Mouse (Mus musculus): ENCODE measurements at regions not wholly inside any gene's neighbourhood (a gene's known extent, or its start where the extent isn't known, plus 50 kb on each side); places are given as distances from the start of the nearest gene placed in this dataset.

DNA sequence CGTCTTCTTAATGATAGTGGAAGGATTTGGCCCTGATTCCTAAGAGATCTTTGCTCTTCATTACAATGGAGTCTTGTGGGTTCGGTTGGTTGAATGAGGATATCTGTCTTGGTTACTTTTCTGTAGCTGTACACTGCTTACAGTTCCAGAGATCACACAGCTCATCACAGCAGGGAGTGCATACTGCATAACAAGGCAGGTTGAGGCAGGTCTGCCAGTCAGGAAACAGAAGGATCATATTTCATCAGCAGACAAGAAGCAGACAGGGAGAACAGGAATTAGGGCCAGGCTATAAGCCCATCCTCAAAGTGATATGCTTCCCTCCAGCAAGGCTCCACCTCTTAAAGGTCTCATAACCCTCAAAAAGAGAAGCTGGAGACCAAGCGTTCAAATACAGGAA lies 150.4 kb downstream of the Otoa start:
- Histone ChIP-seq H3K4me3 (replicated peaks in 1 of 3; ENCODE audit: low read depth in 2 of 3, low read length in 2 of 3, poor library complexity in 1 of 3) (no peak overlapping the region), H3K9ac (ENCODE audit: insufficient read depth, low read depth) (no peak overlapping the region), H3K9me3 (replicated peaks; ENCODE audit: low read length) (peaks cover 4% of the 10 kb centered on the region), H3K36me3 (replicated peaks in 1 of 2; ENCODE audit: control insufficient read depth in 1 of 2, insufficient read depth in 1 of 2, low read length in 1 of 2) (no peaks in the 10 kb centered on the region), H3K4me1 (ENCODE audit: control insufficient read depth in 1 of 2, insufficient read depth in 2 of 2) (no peaks in the 10 kb centered on the region), H3K27ac (ENCODE audit: insufficient read depth, low read depth) (no peak overlapping the region), H3K27me3 (replicated peaks) (peaks cover 38% of the 10 kb centered on the region), H3K4me2 (ENCODE audit: insufficient read depth, low read depth, poor library complexity, severe bottlenecking) (no peak overlapping the region), H3K79me2 (replicated peaks; ENCODE audit: control insufficient read depth, extremely low read depth, insufficient read depth, poor library complexity, severe bottlenecking) (no peaks in the 10 kb centered on the region)
- dilution Hi-C loops (cut with MboI; ENCODE audit: extremely low pct_ligation_motif_present, extremely low pct_unique_long_range_greater_than_20kb, low sequenced_read_pairs) (no loop called here), in situ Hi-C loops (cut with MboI; ENCODE audit: low pct_ligation_motif_present, low pct_unique_long_range_greater_than_20kb, low sequenced_read_pairs) (no loop called here)
- no peak for DNase-seq (ENCODE audit: extremely low read depth)
- TF ChIP-seq EP300 (IDR thresholded peaks at IDR 0.05; ENCODE audit: low read length) (no peak), RCOR1 (conservative IDR thresholded peaks at IDR 0.05; ENCODE audit: low read depth, low read length) (no peak), JUND (conservative IDR thresholded peaks at IDR 0.05; ENCODE audit: low read depth, low read length) (no peak), IRF4 (IDR thresholded peaks at IDR 0.05; ENCODE audit: low read depth, low read length) (no peak), ETS1 (conservative IDR thresholded peaks at IDR 0.05; ENCODE audit: low read depth, low read length) (no peak), POLR2AphosphoS2 (IDR thresholded peaks at IDR 0.05; ENCODE audit: low read depth, low read length) (no peak), MAX (IDR thresholded peaks at IDR 0.05; ENCODE audit: low read length) (no peak), ZNF384 (IDR thresholded peaks at IDR 0.05; ENCODE audit: low read depth, low read length) (no peak), PAX5 (IDR thresholded peaks at IDR 0.05; ENCODE audit: low read length) (no peak), SIN3A (IDR thresholded peaks at IDR 0.05; ENCODE audit: low read length) (no peak), HCFC1 (IDR thresholded peaks at IDR 0.05; ENCODE audit: low read depth, low read length) (no peak), CHD2 (IDR thresholded peaks at IDR 0.05; ENCODE audit: low read length) (no peak), SMC3 (IDR thresholded peaks at IDR 0.05; ENCODE audit: low read depth, low read length) (no peak), TCF12 (IDR thresholded peaks at IDR 0.05; ENCODE audit: low read depth, low read length) (no peak), MAFK (IDR thresholded peaks at IDR 0.05; ENCODE audit: insufficient replicate concordance, low read length) (no peak), POLR2A (IDR thresholded peaks at IDR 0.05; ENCODE audit: low read depth, low read length) (no peak)

GRCm38 (mm10) chr7:121234831-121235230 lies 153.4 kb downstream of the Otoa start:
- Histone ChIP-seq H3K4me1 (ENCODE audit: control insufficient read depth in 1 of 2, insufficient read depth in 2 of 2) (no peaks in the 10 kb centered on the region), H3K36me3 (replicated peaks in 1 of 2; ENCODE audit: control insufficient read depth in 1 of 2, insufficient read depth in 1 of 2, low read length in 1 of 2) (no peaks in the 10 kb centered on the region), H3K9ac (ENCODE audit: insufficient read depth, low read depth) (no peak overlapping the region), H3K4me3 (replicated peaks in 1 of 3; ENCODE audit: low read depth in 2 of 3, low read length in 2 of 3, poor library complexity in 1 of 3) (no peak overlapping the region), H3K4me2 (ENCODE audit: insufficient read depth, low read depth, poor library complexity, severe bottlenecking) (no peak overlapping the region), H3K79me2 (replicated peaks; ENCODE audit: control insufficient read depth, extremely low read depth, insufficient read depth, poor library complexity, severe bottlenecking) (no peaks in the 10 kb centered on the region), H3K9me3 (replicated peaks; ENCODE audit: low read length) (peaks cover 4% of the 10 kb centered on the region), H3K27ac (ENCODE audit: insufficient read depth, low read depth) (no peak overlapping the region), H3K27me3 (replicated peaks) (peaks cover 43% of the 10 kb centered on the region)
- dilution Hi-C loops (cut with MboI; ENCODE audit: extremely low pct_ligation_motif_present, extremely low pct_unique_long_range_greater_than_20kb, low sequenced_read_pairs), result no loop called here
- TF ChIP-seq NRF1 (IDR thresholded peaks at IDR 0.05; ENCODE audit: low read depth, low read length) (no peak), MAX (IDR thresholded peaks at IDR 0.05; ENCODE audit: low read length) (no peak), IRF4 (IDR thresholded peaks at IDR 0.05; ENCODE audit: low read depth, low read length) (no peak), E2F4 (IDR thresholded peaks at IDR 0.05; ENCODE audit: insufficient replicate concordance, low read depth, low read length) (no peak), USF2 (conservative IDR thresholded peaks at IDR 0.05; ENCODE audit: low read depth, low read length) (no peak), POLR2AphosphoS2 (IDR thresholded peaks at IDR 0.05; ENCODE audit: low read depth, low read length) (no peak), RAD21 (IDR thresholded peaks at IDR 0.05; ENCODE audit: low read depth, low read length) (no peak), JUND (conservative IDR thresholded peaks at IDR 0.05; ENCODE audit: low read depth, low read length) (no peak), EP300 (IDR thresholded peaks at IDR 0.05; ENCODE audit: low read length) (no peak), MEF2A (IDR thresholded peaks at IDR 0.05; ENCODE audit: borderline replicate concordance, low read depth, low read length) (no peak), USF1 (IDR thresholded peaks at IDR 0.05; ENCODE audit: low read depth, low read length) (no peak), ZC3H11A (IDR thresholded peaks at IDR 0.05; ENCODE audit: low read depth, low read length) (no peak), CHD2 (IDR thresholded peaks at IDR 0.05; ENCODE audit: low read length) (no peak), ETS1 (conservative IDR thresholded peaks at IDR 0.05; ENCODE audit: low read depth, low read length) (no peak)
- in situ Hi-C loops (cut with MboI; ENCODE audit: low pct_ligation_motif_present, low pct_unique_long_range_greater_than_20kb, low sequenced_read_pairs), result no loop called here
- DNase-seq (ENCODE audit: extremely low read depth), result no peak
